Mouse (Mus musculus): Measurements from ENCODE around the gene Sh3glb1.
"Not testable (repeated sequence)": the region's sequence is repeated elsewhere in the genome, so short reads cannot be mapped to it uniquely, and the experiment has no call there.

Sh3glb1 gene

DNA sequence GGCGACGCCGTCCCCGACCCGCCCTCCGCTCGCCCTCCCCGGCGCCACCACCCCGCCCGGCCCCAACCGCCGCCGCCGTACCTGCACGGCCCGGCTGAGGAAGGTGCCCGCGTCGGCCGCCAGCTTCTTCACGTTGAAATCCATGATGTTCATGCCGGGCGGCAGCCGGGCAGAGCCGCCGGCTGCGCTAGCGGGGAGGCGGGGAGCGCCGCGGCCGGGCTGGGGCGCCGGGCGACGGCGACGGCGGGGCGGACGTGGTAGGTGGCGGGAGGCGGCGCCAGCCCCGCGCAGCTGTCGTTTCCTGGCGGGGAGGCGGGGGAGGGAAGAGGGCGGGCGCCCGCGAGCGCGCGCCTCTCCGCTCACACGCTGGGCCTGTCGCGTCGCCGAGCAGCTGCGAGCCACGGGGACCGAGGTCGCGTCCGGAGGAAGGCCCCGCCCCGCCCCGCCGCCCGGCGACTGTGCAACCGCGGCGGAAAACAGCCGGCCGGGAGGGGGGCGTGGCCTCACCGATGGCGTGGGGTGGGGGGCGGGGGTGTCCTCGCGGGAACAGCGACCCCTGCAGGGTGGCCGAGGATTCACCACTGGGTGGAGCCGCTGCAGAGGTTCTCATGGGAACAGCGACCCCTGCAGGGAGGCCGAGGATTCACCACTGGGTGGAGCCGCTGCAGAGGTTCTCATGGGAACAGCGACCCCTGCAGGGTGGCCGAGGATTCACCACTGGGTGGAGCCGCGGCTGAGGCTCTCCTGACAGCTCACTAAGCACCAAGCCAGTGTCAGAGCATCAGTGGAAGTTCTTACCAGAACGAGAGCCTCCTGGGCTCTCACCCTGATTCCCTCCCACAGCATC, at the start of gene Sh3glb1:
TSS of gene Sh3glb1 (minus strand) at position 435 of the 847 bp plus-strand sequence.
- peak; percentile 88 to 94 for DNase-seq

DNA sequence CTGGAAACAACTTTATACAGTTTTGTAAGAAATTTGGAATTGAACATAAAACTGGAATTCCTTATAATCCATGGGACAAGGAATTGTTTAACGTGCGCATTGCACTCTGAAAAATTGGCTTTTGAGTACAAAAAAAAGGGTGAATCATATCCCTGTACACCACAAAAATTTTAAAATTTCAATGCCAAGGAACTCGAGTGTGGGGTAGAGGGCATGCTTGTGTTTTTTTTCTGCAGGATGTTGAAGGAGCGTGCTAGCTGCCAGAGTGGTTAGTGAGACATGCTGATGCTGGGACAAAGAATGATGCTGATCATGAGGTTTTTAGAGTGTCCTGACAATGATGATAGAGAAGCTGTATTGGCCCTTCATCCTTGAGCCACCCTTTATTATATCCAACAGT, 45.0 kb upstream of the Sh3glb1 start:
- DNase-seq, result no peak

DNA sequence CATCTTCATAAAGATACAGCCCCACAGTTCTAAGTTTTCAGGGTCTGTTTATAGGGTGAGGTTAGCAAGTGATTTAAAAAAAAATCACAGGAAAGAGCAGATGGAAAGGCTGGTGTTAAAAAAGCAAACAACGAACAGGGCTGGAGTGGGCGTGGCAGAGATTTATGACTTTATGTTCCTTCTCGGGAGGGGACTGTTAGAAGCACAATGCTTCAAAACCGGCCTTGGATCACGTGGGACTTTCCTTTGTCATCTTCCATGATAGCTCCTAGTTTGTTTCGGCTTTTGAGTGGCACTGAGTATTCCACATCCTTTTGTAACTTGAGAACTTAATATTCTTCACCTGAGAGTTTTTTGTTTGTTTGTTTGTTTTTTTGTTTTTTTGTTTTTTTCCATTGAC, 41.3 kb upstream of the Sh3glb1 start:
- DNase-seq, result no peak

DNA sequence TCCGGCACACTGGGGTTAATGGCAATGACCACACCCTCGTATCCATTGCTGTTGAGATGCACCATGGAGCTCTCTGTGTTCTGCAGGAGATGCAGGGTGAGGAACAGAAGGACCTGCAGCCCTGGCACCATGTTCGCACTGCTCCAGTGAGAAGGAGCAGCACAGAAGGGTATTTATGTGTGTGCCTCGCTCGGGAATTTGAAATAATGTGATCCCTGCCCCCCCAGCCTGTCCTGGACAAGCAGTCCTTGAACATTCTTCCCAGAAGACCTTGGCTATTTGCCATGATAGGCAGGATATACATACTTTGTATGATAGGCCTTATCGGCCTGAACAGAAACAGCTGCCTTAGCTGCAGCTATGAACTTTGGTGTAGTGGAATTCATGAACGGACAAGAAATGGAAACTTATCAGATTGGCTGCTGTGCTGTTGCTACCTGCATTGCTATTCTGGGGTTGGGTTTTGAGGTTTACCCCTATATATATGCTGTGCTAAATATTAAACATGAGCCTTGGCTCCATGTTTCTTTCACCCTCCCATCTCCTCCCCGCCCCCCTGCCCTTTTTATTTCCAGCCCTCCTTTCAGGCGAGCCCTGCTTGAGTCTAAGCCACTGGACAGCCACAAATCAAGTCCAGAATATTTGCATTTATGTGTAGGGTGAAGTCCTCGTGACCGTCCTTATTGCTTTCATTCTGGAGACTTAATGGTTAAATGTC, 40.6 kb upstream of the Sh3glb1 start, which contains the start of gene Clca3a1:
TSS of gene Clca3a1 (minus strand) at position 386 of the 718 bp plus-strand sequence.
- peak; percentile 5 to 10 for DNase-seq

DNA sequence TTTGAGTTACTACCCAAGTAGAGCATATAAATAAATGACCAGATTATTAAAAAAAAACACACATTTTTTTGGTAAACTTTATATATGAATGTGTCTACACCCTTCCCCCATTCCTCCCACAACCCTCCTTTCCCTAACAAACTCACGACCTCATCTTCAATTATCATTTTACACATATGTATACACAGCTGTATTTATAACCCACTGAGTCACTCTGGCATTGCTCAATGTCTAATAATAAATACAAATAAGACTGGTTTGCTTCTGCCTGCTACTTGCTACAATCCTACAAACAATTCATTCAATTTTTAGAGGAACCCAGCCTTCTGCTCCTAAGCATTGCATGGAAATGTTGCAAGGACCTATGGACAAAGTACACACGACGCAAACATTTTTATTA, 39.6 kb upstream of the Sh3glb1 start:
- no peak for DNase-seq

DNA sequence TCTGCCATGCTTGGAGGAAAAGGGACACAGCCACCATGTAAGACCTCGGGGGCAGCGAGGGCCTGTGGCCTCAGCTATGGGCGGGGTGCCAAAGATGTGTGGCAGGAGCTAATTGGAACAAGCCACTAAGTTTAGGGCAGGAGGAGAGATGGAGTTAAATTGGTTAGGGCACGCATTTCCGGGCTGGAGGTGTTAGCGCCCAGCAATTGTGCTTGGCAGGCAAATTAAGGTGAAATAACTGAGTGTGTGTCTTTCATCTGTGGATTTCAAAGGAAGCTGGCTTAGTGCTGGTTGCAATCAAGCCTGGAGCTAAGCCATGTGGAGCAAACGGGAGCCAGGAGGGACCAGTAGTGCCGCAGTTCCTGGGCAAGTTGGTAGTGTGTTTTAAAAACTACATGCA, 36.0 kb upstream of the Sh3glb1 start:
- not testable (repeated sequence) for DNase-seq

DNA sequence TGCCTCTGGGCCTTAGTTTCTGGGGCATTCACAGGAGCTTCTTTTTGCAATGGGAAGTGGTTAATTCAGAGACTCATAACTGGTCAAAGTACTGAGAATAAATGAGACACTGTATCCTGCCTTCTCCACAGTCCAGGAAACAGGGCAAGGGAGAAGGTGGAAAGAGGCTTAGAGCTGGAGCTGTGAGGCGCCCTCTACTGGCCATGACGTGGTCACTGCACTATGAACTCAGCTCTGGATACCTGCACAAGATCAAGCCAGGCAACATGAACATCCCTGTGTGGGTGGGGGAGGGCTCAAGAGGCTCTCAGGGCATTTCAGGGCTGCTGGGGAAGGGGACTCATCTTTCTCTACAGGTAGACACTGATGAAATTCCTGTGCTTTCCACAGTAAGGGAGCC, 33.0 kb upstream of the Sh3glb1 start:
- DNase-seq, result peak; percentile 4 to 16

DNA sequence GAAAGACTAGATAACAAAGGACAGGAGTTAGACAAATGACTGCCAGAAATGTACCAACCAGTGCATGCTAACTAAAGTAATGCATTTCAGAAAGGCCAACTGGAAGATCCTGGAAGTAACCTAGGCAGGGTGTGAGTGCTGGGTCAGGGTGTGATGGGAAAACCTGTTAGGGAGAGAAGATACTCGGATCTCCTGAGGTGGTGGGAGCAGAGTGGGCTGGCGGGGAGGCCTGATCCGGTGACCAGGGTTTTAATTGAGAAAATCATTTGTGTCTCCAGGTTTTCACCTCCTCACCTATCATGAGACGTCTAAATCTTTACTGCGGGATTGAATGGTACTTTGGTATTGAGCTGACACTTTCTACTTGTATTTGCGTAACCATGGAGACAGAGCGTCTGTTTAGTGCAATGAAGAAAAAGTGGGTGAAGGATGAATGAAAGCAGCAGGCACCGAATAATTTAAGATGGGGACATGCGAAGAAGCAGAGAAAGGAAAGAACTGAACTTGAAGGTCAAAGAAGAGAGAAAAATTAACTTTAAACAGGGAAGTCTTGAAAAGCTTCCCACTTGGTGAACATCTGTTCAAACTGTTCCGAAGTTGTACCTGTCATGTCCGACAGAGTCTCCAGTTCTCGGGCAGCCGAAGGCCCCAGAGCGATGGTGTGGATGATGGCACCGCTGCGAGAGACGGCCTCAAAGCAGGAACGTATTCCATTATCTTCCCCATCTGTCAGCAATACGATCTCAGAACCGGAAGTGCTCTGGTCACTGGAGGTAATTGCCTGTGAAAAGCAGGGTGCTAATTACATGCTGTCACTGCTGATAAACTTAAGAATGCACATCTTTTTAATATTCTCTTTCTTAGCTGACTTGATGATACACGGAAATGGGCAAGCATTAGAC, 29.2 kb upstream of the Sh3glb1 start:
- not testable (repeated sequence) for DNase-seq

DNA sequence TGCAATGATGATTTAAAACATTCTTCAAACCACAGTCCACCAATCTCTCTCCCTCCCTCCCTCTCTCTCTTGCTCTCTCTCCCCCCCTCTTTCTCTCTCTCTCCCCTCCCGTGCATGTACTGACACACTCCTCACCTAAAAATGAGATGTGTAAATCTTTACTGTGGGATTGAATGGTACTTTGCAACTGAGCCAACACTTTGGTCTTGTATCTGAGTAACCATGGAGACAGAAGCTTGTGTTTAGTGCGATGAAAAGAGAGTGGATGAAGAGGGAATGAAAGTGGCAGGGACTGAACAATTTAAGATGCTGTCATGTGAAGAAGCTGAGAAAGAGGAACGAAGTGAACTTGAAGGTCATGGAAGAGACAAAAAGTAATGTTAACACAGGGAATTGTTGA, 27.6 kb upstream of the Sh3glb1 start:
- not testable (repeated sequence) for DNase-seq

DNA sequence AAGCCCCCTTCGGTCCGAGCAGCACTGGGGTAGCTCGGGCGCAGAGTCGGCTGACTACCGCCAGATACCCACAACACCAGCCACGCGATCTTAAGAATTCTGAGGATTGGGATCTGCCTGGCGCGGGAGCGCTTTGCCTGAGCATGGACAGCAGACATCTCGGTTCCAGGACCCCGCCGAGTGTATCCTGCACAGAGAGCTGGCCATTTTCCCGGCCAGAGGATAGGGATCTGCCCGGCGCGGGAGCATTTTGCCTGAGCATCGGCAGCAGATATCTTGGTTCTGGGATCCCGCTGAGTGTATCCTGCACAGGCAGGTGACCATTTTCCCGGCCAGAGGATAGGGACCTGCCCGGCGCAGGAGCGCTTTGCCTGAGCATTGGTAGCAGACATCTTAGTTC, 18.3 kb upstream of the Sh3glb1 start:
- not testable (repeated sequence) for DNase-seq

DNA sequence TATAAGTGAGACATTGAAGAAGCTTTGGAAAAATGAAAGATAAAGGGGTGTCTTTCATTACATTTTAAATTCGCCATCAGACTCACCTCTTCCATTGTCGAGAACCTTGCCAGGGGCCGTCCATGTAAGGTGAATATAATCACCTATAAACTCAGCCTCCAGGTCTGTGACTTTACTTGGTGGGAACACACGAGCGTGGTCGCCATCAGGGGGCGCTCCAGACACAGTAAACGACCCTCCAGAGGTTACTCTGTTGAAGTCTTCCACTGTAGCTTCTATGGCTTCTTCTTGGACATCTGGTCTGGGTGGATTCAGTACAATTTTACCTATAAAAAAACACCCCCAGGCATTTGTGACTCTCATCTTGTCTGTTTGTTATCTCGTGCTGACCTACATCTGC, 16.7 kb upstream of the Sh3glb1 start:
- peak in 1 of 2 experiments; percentile 32 for DNase-seq

DNA sequence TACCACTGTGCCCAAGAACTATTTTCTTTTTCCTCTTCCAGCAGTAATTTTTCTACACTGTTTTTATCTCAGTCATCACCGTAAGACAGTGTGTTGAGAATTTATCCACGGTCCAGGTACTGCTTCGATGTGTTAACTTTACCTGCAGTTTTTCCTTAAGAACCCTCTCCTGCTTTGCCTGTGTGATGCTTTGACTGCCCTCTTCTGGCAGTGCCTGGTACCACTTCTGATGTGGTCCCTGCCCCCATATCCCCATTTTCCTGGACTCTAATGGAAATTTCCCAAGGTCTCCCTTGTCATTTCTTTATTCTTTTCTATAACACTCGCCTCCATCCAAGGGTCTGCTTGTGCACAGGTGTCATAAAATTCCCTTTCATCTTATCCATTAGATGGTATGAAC, 3.3 kb upstream of the Sh3glb1 start:
- DNase-seq, result peak; percentile 46 to 71

DNA sequence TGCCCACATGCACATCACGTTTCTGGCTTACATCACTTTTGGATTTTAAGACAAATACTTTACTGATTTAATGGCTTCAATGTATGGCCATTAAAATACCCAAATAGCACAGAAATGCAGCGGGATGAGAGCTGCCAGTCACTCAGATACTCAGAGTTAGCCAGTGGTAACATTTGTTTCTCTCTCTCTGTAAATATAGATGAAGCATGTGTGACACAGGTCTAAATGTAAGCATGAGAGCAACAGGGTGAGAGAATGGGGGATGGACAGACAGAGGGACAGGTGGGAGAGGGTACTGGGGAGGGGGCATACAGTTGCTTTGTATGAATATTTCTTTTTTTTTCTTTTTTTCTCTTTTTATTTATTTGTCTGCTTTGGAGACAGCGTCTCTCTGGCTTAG, 2.4 kb upstream of the Sh3glb1 start:
- not testable (repeated sequence) for DNase-seq

DNA sequence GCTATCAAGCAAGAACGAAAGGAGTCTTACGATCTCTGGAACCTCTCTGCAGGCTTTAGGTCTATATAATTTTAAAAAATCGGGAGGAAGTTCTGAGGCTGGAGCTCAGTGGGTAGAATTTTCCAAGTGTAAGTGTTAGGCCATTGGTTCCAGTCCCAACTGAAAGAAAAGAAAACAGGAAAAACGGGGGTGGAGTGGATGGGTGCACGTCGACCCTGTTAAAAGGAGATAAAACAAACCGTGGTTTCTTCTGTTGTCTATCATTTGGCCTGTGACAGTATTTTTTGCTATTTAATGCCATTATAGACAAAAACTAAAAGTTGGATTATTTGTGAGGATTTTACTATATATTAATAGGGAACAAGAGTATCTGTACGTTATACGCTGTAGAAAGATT, 1.7 kb upstream of the Sh3glb1 start:
- no peak for DNase-seq

DNA sequence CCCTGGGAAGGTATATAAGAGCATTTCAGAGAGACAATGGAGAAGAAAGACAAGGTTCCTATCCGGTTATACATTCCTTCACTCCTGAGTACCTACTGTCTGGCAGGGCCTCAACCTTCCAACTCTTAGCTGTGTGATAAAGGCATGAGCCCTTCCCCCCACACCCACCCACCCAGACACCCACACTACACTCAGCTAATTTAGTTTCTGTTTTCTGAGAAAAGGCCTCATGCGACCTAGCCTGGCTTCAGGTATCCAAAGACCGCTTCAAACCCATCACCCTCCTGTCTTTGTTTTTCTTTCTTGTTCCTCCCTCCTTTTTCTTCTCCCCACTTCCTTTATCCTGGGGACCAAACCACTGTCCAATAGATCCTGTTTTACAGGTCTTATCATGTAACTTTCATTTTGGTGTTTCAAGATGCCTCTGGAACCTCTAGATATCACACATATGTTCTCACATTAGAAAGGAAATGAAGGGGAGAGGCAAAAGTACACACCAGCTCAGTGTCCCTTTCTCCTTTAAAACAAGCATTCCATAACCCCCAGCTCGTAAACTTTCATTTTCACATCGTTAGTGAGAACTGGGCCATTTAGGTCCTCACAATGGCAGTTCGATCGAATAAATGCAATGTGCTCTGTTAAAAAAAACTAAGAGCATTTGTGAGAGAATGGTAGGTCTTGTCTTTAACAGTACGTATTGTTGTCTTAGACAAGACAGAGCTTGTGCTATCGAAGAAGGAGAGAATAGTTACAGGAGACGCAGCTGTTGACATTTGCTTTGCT, 1.1 kb upstream of the Sh3glb1 start:
- DNase-seq, result no peak

DNA sequence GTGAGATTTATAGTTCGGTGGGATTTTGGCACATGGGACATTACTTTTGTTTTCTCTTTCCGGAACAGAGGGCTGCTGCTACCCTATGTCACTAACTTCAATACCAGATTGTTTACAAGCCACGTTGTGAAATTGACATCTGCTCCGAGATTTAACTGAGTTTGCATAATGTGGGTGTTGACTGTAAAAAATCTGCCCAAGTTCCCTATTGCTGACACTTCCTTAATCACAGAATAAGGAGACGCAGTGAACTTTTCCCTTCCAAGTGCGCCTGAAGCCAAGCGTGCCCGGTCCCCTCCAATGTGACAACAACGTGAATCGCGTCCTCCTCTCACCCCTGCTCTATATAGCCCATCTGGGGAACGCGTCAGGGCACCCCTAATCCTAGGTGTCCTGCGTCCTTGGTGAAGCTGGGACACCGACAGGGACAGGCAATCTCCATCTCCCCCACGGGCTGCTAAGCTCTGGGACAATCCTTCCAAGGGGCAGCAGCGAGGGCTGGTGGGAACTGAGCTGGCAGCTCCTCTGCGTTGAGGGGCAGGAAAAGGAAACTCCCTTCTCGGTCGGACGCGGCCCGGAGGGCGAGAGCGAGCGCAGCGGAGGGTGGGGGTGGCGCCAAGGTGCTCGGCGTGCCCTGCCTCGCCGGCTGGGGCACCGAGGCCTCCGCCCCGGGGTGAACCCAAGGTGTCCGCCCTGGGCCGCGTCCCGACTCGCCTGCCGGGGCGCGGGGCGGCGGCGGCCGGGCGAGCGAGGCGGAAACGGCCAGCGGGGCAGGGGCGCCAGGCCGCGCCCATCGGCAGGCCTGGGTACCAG, 841 bp downstream of the Sh3glb1 start:
- DNase-seq, result peak; percentile 48 to 56

DNA sequence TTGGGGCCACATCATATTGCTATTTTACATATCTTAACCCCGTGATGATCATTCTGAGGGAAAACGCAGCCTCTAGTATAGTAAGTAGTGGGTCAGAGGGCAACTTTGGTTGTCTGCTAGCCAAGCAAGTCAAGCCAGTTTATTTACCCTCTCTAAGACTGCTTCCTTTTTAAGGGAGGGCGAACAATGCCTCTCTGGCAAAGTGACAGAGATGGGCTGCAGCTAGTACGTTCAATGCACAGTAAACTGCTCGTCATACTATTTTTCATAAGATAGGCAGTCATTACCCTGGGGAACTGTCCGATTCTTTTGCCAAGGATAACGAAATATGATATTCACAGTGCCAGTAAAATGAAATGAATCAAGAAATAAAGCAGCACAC, 1.4 kb downstream of the Sh3glb1 start:
- DNase-seq, result peak; percentile 28 to 41

DNA sequence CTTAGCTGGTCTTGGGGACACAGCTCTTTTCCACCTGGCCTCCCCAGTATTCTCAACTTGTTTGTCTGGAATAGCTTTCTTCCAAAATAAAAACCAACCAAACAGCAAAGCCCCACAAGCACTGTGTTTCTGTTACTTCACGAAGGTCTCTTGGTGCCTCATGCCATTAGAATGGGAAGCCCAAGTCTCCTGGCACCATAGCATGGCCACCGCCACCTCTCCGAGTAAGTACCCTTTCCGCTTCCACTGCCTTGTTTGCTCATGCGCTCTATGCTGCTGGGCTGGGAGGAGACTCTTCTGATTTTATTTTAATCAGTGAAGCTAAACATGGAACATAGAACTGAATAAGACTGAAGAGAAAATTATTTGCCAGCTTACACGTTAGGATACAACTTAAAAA, 2.3 kb downstream of the Sh3glb1 start:
- DNase-seq, result no peak

DNA sequence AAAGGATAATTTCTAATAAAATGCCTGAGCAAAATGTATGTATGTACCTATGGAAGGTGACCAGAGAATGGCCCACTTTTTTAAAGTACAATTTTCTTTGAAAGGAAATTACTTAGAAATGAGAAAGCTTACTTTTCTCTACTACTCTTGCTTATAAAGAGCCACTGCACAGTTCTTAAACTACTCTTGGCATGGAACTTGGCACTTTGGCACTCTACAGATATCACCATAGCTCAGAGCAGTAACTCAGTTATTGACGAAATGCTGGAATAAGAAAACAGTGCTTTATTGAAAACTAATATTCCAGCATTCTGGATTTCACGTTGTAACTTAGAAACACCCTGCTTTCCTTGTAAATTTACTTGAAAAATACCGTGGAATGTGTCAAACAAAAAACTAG, 3.0 kb downstream of the Sh3glb1 start:
- DNase-seq, result no peak

DNA sequence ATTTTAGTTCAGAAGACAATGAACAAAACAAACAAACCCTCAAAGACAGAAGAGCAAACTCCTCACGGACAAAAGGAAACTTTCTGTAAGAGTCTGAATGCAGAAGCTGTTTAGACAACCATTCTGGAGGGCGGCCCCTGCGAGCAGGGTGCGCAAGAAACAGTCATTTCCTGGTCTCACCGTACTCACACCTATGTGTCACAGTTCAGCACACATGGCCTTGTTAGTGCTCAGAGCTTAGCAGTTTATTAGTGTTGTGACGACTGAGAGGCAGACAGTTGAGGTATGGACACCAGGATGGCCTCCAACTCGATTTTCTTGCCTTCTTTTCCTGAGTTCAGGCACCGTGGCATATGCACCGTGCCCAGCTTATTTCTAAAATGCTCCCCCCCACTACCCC, 4.2 kb downstream of the Sh3glb1 start:
- DNase-seq, result peak in 1 of 2 experiments; percentile 11

DNA sequence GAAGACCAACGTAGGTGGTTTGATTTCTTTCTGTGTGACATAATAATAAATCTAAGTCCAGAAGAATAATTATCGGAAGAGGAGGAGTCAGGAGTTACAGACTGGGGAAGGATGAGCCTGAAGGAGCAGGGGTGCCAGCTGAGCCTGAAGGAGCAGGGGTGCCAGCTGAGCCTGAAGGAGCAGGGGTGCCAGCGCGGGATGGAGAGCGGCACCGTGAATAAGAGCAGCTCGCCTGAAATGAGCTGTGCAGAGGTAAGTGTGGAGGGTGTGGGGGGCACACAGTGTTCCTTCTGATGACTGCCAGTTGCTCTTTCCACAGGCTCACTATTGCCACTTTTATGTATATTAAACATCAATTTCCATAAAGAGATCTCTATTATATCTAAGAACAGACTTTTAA, 5.1 kb downstream of the Sh3glb1 start:
- DNase-seq, result no peak
